Mouse (Mus musculus): ENCODE results near the gene Megf11. TPM values are rescaled to one million over a fixed set of nuclear protein-coding genes. Genes with fewer than 3 reads are reported as not detected.
A peak's percentile ranks its signal among the peaks of the same experiment; 100 is the strongest.
"Not testable (repeated sequence)": the region's sequence is repeated elsewhere in the genome, so short reads cannot be mapped to it uniquely, and the experiment has no call there.

The Megf11 gene
- total RNA-seq, 4 experiments from 2014 or later, result 0.81 to 1.8 (median 1.0) TPM

DNA sequence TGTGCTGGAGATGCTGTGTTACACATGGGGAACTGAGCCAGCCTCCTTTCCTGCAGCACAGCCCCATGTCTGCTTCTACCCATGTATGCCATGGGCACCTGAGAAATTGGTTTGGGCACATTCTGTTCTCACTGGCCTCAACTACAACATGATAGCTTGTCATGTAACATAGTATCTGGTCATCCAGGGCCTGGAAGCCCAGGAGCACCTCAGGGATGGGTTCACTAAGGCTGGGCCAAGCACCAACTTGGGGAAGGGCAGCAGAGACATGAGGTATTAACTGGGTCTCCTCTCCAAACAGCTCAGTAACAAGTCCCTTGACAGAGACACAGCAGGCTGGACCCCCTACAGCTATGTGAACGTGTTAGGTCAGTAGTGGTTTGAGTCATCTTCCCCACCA, 311.6 kb downstream of the Megf11 start:
- no peak for DNase-seq (ENCODE audit: low spot score)

DNA sequence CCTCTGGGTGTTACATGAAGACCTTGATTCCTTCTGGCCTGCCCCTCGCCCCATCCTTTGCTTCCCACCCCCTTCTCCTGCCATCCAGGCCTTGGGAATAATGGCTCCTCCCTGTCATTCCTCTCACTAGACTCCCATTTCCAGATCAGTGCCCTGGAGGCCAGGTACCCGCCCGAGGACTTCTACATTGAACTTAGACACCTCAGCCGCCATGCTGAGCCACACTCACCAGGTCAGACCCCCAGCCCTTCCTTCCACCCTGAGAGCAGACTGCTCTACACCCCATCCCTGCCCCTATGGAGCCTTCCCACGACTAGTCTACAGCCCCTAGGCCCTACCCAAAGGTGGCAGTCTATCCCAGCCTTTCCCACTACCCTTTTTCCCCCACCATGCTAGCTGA, 312.3 kb downstream of the Megf11 start:
- no peak for DNase-seq (ENCODE audit: low spot score)

DNA sequence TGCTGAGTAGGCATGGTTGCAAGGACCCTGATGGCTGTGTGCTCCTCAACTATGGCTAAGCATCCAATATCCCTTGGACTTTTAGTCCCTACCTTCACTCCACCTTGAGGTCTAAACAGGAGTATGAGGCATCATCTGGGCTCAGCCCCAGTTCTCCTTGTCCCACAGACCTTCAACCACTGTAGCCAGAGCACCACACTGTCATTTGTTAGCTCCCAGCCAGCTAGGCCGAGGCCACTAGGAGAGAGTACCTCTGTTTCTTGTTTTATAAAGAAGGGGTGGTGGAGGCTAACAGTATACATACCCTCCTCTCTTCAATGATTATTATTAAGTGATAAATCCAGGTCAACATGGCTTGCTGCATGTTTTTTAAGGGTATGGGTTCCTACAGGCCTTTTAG, 313.2 kb downstream of the Megf11 start:
- no peak for DNase-seq (ENCODE audit: low spot score)

DNA sequence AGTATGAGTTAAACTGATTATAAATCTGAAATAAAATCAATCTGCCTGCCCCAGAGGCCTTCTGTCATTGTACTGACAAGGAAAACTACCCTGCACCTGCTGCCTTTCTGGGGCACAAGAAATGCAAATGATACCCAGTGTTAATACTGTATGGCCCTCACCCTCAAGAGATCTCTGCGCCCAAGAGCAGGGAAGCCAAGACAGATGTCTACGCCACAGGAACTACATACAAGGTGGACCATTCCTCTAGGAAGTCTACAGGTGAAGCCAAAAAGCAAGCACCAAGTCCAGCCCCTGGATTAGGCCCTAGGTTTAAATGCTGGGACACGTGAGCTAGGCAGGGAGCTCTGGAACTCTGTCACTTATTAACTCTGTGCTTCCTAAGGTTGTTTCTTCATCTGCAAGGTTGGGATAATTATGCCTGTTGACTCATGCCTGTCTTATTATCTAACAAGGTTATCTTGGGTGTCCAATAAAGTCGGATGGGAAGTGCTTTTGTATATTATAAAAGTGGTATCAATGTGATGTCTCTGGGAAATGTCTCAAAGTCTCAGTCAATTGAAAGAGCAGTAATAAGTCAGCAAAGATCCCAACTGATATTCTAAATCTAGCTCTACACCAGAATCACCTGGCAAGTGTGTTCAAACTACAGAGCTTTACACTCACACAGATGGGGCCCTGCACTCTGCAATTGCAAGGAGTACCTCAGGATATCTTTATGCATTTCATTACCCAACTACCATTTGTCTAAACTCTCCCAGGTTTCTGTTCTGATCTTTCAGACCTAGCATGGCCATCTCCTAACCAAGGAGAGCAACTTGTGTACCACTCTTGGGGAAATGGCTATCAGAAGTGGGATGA, 315.3 kb downstream of the Megf11 start:
- DNase-seq (ENCODE audit: low spot score), result no peak

DNA sequence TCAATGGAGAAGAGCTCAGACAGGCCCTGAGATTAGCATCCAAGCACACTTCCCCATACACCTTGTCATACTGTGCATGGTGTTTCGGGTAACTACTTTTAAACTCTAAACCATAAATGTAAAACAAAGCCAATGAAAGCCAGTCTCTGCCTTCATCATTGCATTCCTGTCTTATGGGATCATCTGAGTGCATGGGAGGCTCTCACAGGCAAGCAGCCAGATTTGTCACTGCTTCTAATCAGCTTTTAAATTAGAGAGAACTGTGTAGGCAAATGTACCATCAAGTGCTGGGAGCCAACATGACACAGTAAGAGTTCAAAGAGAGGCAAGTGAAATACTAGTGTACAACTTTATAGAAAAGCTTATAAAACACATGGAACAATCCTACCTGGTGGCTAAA, 316.2 kb downstream of the Megf11 start:
- DNase-seq (ENCODE audit: low spot score), result no peak

DNA sequence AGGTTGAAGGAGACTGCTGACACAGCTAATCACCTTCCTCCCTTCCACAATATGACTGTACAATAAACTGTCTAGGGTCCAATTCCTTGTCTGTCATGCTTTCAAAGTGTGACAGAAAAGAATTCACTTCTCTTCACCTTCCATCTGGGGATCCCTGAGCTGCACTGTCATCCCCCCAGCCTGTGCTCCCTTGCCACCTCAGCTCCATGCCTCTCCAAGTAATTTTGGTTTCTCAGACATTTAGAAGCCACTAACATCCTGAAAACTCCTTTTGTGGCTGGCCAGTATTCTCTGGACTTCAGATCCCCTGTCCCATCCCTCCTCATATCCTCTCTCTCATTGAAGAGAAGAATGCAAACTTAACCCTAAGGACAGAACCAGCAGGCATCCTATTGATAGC, 317.0 kb downstream of the Megf11 start:
- no peak for DNase-seq (ENCODE audit: low spot score)

DNA sequence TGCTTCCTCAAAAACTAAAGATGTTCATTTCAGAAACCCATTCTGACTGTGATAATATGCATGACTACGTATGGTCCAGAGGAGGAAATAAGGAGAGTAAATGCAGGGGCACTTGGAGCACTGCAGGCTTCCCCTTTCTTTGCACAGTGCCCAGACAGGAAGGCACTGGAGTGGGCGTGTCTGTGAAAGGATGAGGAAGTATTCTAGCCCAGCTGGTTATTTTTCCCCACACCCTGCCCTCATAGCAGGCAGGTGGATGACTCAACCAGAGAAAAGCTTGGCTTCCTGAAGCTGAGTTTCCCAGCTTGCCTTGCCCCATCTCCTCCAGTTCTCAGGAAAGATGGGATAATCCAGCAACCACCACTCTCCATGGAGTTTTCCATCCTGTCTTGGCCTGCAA, 317.5 kb downstream of the Megf11 start:
- peak; percentile 63 for DNase-seq (ENCODE audit: low spot score)

DNA sequence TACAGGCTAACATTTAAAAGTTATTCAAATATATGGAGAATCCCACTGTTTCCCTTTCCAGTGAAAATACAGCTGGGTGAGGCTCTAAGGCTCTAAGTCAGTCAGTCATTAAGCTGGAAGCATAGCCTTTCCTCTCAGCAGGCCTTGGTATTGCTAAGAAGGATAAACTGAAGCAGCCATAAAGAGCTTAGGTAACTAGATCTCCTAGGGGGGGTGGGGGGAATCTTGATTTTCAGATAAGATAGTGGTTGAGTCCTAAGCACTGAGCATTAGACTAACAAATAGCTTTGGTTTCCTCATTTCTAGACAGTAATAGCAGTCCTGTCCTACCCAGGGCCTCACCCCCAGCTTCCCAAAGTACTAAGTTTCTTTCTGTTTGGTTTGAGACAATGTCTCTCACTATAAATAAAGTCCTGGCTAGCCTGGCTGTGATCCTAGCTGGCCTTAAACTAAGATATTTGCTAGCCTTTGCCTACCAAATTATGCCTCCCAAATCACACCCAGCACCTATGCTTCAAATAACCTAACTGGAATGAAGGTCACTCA, 318.1 kb downstream of the Megf11 start:
- no peak for DNase-seq (ENCODE audit: low spot score)

DNA sequence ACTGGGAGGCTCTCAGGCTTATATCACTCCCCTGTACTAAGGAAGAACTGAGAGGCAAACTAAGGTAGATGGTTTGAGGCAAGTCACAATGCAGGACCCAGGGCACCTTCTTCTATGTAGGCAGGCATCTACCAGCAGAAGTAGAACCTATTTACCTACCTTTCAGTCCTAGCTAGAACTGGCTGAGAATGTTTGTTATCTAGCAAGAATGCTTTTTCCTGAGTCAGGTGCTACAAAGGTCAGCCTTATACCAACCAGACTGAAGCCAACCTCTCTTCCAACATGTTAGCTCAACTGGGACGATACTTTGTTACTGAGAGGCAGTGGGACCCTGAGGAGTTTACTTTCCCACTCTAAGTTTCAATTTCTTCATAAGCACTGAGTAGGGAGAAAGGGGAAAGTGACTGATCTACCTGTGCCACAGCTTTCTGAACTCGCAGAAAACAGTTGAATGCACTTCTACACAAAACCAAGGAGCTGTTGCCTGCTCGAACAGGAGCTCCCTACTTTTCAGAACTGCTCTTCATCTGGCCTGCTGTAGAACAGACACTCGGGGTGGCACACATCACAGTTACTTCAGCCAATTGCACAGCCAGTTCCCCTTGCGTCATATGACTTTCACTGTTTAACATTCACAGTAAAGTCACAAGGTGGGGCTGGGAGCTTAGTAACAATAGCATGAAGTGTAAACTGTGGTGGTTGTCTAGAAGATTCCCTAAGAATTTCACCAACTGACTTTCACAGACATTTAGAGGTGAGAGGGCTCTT, 318.8 kb downstream of the Megf11 start:
- DNase-seq (ENCODE audit: low spot score), result no peak

DNA sequence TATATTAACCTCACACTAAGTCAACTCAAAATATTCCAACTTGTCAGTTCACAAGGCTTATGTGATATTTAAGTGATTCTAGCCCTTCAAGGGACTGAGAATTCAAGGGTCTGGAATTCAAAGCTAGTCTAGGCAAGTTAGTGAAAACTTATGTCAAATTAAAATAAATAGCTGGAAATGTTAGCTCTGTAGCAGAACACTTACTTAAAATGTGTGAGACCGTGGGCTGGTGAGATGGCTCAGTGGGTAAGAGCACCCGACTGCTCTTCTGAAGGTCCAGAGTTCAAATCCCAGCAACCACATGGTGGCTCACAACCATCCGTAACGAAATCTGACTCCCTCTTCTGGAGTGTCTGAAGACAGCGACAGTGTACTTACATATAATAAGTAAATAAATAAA, 324.9 kb downstream of the Megf11 start:
- not testable (repeated sequence) for DNase-seq (ENCODE audit: low spot score)

DNA sequence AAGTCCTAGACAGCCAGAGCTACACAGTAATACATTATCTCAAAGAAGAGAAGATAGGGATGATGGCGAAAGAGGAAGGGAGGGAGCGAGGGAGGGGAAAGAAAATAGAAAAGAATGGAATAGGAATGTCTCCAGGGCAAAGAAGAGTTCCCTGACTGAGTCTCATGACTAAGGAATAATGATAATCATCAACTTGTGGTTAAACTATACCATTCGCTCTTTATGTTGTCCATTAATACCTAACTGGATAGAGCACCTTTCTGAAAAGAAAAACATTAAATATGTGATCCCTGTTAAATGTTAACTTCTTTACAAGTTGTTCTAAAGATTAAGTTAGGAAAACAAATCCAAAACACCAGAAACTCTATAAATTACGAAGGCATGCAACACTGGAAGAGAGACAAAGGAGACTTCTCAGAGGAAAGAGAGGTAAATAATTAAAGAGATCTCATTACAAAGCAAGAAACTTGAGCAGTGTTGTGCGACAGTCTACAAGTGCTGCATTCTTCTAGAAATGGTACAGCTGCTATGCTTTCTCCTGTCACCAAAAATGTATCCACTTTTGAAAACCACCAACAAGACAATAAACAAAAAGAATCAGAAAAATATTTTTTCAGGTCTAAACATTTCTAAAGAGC, 334.2 kb downstream of the Megf11 start:
- no peak for DNase-seq (ENCODE audit: low spot score)

DNA sequence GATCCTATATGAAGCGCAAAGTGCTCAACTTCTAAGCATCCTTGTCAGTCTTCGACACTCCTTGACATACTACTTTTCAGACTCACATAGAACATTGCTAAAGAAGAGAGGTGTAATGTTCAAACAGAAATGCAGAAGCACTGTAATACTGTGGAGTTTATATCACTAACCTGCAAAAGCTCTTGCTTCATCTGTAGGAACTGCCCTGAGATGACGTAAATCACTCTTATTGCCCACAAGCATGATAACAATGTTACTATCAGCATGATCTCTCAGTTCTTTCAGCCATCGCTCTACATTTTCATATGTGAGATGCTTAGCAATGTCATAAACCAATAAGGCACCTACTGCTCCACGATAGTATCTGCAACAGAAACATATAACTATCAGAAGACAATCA, 341.0 kb downstream of the Megf11 start:
- no peak for DNase-seq (ENCODE audit: low spot score)

DNA sequence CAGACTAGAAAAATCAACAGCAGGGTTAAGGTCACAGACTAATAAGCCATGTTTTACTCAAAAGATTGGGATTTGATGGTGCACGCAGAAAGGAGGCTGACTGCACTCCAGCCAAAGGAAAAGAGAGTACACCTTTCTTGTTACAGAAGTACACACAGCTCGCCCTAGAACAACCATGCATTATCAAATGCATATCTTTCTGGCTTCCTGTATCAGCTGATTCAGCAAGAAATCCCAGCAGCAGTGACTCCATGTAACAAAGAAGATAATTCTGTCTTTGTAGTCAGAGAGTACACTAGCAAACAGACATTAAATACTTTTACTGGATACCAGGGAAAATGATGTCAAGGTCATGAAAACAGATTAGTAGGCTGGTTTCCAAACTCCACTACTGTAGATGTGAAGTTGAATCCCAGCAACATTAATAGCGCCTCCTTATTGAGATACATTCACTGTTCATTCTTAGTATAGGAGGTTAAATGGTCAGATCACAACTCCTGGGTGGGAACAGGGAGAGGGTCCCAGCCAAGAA, 345.7 kb downstream of the Megf11 start:
- DNase-seq (ENCODE audit: low spot score), result no peak

DNA sequence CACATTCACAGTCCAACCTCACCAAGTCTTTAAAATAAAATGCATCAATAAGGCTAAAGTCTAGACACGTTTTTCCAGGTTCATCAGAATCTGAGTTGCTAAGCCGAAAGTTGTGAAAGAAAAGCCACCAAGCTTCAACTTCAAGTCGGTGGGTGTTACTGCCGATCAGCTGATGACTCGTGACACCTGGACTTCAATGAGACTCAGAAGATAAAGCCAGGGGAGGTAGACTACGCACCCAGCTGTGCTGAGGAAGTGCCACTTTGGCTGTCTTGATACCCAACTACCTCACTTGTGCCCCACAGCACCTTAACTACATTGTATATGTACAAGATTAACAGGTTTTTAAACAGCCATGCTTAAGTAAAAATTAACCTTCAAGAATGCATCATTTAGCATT, 348.7 kb downstream of the Megf11 start:
- no peak for DNase-seq (ENCODE audit: low spot score)

DNA sequence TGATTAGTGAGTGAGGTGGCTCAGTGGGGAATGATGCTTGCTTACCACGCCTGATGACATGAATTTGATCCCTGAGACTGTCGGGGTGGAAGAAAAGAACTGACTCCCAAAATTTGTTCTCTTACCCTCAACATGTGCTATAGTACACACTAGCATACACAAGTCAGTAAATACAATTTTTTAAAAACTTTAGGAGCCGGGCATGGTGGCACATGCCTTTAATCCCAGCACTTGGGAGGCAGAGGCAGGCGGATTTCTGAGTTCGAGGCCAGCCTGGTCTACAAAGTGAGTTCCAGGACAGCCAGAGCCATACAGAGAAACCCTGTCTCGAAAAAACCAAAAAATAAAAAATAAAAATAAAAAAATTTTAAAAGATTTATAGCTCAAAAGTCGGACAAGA, 349.6 kb downstream of the Megf11 start:
- not testable (repeated sequence) for DNase-seq (ENCODE audit: low spot score)

DNA sequence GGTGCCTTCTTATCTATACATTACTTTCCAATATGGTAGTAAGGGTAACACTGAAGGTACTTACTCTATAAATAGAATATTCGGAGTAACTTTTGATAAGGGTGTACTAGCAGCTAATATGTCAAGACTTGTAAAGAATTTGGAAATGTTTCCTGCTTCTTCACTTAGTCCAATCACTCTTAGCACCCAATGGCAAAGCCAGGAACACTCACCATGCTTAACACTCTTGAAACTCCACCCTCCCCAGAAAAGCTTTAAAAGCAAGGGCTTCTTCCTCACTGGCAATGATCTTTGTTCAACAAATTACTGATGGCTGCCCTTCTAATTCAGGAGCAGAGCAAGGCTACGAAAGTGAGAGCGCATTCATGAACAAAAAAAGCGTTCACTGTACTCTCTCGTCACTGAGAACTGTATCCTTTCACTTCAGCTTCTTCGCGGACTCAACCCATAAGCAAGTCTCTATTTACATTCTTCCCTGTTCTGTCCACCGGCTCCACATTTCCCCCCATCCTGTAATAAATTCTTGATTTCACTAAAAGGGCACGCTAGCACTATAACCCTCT, 350.7 kb downstream of the Megf11 start:
- peak; percentile 38 for DNase-seq (ENCODE audit: low spot score)

DNA sequence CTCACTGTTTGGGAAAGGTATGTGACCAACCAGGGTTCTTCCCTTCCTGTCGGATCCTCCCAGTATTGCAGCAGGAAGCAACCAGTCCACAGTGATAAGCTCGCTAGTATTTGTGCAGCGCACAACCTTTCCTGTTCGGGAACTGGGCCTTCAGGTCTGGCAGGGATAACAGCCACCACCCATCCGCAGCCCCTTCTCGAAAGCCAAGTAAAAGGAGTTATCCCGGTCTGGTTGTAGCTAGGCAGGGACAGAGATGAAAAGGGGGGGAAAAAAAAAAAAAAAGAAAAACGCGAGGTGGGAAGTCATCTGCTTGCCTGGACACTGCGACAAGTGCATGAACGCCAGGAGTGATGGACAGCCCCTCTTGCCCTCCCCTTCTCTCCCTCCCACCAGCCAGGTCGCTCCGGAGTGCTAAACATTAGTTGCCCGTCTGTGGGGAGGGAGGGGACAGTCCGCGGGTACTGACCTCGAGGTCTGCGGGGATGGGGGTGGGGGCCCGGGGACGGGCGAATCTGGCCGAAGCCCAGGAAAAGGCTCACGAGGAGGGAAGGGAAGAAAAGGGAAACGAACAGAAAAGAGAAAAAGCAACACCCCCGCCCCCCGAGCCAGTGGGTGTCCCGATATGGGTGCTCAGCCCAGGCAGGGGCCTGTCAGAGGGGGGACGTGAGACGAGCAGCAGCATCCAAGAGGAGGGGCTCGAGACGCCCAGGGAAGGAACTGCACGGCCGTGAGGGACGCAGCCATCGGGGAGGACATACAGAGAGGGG, 351.4 kb downstream of the Megf11 start:
- peak; percentile 87 for DNase-seq (ENCODE audit: low spot score)

DNA sequence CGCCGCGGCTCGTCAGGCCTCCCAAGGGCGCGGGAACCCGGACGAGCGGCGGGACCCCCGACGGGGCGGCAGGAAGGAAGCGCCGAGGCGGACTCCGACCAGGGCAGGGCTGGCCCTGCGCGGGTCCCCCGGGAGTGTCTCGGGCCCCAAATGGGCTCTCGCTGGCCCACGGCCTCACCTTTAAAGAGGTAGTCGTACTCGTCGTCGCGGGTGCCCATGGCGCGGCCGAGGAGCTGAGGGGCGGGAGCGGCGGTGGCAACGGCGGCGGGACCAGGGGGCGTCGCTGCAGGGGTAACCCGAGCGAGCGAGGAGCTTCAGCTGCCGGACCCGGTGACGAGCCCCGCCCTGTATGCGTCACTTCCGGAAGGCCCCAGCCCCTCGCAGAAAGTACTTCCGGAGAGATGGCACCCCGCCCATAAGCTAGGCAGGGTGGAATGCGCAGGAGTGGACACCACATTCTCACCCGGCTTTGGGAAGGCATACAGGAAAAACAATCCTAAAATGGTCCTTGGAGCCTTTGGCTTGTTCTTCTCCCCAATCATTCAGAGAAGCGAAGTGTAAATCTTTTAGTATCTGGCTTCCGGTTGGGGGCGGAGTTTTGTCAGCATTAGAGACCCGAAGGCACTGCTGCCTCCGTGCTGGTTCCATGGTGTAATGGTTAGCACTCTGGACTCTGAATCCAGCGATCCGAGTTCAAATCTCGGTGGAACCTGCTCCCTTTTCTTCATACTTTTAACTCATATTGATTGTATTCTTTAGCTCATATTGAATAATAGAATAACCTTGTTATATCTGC, 352.2 kb downstream of the Megf11 start, which contains the start of gene Rab11a:
Gene Rab11a, minus strand, starts transcription at position 353 of the 796 bp plus-strand sequence.
- peak; percentile 96 for DNase-seq (ENCODE audit: low spot score)

DNA sequence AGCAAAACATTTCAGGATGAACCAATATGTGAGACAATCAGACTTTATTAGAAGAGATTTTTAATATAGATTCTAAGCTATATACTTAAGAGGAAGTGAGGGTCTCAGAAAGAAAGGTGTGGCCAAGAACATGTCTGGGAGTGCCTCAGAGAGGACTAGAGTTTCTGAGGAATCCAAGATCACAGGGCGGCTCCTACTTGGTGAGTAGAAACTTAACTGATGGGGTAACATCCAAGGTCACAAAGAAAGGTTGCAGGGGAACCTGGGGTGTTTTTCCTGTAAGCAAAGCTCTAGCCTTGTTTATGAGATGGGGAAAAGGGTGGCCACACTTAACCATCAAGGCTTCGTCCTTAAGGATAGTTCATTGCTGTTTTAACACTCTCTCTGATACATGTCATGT, 353.6 kb downstream of the Megf11 start:
- DNase-seq (ENCODE audit: low spot score), result no peak

DNA sequence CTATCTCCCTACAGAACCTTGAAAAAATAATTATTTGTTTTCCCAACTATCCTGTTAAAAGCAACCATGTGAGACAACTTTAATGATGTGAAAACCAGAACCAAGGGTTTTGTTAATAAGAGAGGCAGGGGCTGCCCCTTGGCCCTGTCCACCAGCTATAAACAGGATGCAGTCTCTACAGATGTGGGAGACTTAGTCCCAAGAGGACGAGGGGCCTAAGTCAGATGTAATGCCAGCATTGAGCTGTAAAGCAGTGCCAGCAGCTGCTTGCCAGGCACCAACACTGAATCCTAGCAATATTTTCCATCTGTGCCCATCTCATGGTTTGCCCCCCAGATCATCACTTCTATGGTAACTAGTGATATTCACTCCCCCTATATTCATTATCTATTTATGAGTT, 357.0 kb downstream of the Megf11 start:
- no peak for DNase-seq (ENCODE audit: low spot score)
